Mouse (Mus musculus): ENCODE measurements at regions not wholly inside any gene's neighbourhood (a gene's known extent, or its start where the extent isn't known, plus 50 kb on each side); places are given as distances from the start of the nearest gene placed in this dataset.

- peak; percentile 10 to 14 for DNase-seq
Measured at GRCm38 (mm10) chr1:185151130-185151799, 52.7 kb upstream of the Rab3gap2 start.

- no peak for DNase-seq
Measured at GRCm38 (mm10) chr1:185150431-185151129, 53.3 kb upstream of the Rab3gap2 start.

- DNase-seq: no peak
Measured at GRCm38 (mm10) chr1:185144791-185145190, 59.1 kb upstream of the Rab3gap2 start.

GRCm38 (mm10) chr1:185144006-185144405, 59.9 kb upstream of the Rab3gap2 start:
- DNase-seq: no peak

GRCm38 (mm10) chr1:185140317-185140716, 63.6 kb upstream of the Rab3gap2 start:
- peak; percentile 3 to 10 for DNase-seq

DNA sequence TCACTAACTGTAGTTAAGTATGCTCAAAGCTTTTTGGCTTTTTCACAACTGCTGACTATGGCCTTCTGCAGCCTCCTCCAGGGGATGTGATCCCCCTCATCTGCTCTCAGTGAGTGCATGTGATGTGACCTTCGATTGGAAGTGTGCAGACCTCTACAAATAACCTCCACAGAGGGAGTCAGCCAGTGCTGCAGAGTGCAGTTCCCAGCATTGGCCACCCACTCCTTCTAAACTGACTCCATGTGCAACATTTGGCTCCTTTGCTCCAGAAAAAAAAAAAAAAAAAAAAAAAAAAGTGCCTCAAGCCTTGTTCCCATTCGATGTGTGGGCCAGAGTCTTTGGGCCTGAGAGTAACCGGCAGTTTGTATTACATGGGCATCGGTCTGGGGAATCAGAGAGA, 75.7 kb upstream of the Rab3gap2 start:
- no peak for DNase-seq

DNA sequence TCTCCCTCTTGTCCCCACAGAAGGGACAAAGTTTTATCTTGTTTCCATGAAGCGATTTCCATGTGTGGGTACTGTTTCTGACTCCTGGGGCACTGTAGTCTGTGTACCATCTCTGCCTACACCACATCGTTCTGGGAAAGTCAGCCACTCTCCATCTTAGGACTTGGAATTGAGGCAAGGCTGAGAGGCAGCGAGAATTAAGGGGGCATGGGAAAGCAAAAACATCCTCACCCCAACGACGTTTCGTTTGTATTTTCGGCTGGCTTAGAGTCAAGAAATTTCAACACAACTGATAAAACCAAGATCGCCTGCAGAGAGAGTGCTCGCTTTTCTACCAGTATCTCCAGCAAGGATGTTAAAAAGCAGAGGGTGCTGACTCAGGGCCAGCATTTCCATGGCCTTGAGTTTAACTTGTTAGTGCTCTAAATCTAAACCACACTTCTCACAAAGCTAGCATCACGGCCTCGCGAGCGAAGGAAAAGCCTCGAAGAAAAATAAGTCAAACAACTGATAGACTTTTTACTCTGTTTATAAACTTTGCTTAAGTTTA, 78.1 kb upstream of the Rab3gap2 start:
- no peak for DNase-seq

DNA sequence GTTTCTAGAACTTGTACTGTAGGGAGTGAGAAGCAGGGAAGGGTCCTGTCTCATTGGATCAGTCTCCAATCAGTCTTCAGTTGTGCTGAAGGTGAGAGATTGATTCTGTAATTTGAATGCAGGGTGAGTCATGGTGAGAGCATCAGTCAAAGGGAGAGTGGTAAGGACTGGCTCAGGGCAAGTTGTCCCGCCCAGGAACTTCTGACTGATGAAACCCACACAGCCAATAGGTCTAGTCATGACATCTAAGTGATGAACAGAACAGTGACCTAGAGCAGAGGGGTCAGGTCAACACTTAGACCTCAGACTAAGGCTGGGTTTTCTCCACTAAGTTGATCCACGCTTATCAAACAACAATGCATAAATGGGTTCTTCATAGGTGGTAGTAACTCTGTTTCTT, 82.4 kb upstream of the Rab3gap2 start:
- no peak for DNase-seq

DNA sequence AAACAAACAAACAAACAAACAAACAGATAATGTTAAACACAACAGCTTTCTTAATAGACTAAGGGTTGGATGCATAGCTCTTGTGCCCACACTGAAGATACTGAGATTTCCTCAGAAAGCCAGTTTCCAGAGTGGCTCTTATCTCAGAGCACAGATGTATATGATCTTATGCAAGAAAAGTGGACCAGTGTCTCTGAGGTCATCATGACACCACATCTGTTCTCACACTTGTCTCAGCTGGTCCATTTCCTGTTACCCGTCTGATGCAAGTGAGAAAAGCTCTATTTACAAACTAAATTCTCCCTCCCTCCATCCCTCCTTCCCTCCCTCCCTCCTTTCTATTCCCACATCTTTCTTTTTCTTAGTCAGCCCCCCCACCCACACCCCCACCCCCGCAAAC, 83.5 kb upstream of the Rab3gap2 start:
- DNase-seq: no peak

DNA sequence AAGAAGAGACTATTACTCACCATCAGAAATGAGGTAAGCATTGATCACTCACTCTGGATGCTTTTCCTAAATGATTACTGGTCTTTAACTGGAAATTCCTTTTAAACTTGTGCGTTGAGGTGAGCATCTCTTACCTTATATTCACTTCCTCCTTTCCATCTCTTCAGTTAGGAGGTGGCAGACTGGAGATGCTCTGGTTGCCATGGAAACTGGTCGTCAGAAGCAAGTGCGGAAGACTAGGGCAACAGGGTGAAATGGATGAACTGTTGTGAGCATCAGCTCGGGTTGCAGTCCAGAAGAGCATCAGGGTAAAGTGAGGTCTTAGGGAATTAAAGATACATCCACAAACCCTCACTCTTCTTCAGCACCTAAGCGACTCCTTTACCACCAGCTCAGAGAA, 86.2 kb upstream of the Rab3gap2 start:
- no peak for DNase-seq

GRCm38 (mm10) chr1:185113687-185114086, 90.2 kb upstream of the Rab3gap2 start:
- peak in 1 of 2 experiments; percentile 12 for DNase-seq

DNA sequence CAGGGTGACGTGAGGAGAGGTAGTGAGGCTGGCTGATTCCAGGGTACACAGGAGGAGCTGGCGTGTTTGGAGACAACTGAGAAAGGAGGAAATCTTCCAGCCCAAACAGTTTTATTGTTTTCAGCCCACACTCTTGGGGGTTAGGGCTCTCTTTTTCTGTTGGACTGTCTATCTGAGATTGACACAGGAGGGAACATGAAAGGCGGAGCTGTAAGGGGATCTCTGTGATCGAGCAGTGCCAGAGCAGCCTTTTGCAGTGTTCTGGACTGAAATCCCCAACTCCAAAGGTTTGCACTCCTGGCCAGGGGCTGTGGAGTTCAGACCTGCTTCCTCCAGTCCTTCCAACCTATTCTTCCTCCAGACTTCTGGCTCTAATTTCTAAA, 91.9 kb upstream of the Rab3gap2 start:
- no peak for DNase-seq

GRCm38 (mm10) chr1:185111347-185112016, 92.4 kb upstream of the Rab3gap2 start:
- no peak for DNase-seq

- no peak for DNase-seq
Measured at GRCm38 (mm10) chr1:185104945-185105884, 98.7 kb upstream of the Rab3gap2 start.

- no peak for DNase-seq
Measured at GRCm38 (mm10) chr1:185103803-185104202, 100.1 kb upstream of the Rab3gap2 start.

- DNase-seq: no peak
Measured at GRCm38 (mm10) chr1:185098975-185099958, 99.9 kb upstream of the Mark1 start.

DNA sequence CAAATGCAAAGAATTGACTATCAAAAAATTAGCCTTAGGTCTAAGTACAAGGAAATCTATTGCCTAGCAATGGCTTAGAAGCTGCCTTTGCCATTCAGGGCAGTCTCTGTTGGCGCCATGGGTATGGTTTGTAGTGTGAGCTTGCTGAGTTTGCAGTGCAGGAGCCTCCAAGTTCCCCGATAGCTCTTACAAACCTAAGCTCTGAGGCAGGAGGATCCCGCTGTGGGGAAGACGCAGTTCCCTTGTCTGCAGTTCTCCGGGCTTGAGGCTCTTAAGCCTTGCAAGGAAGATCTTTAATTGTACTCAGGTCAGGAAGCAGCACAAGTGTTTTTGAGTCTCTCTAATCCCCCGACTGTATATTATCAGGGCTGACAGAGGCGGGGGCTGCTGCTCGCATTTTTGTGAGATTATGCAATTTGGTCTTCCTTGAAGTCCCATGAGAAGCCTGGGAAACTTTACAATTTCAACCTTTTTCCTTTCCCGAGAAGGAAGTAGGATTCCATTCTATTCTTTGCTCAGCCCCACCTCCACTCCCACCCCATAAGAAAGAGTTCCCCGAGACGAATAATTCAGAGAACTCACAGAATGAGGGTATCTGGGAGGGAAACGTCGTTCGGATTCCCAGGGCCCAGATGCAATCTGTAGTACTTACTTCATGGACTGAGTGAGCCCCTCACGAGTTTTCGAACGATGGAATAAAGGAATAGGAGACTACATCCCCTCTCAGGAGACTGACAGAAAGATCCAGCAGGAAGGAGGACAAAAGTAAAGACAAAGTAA, 99.0 kb upstream of the Mark1 start:
- peak in 1 of 2 experiments; percentile 10 for DNase-seq

GRCm38 (mm10) chr1:185096741-185097140, 97.4 kb upstream of the Mark1 start:
- DNase-seq: no peak

DNA sequence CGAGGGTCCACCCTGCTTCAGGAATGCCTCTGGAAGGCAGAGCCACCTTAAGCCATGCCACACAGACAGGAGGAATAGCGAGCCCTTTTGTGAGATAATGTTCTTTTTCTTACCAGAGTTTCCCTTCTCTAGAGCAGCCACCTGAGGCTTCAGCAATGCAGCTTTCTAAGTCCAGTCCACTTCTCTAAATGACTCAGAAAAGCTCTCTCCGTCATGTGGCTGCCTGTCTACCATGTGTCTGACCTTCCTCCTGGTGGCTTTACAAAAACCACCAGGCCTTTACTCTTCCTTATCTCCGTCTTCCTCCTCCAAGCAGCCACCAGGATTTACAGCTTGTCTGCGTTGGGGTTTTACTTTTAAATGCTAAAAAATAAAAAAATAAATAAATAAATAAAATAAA, 93.4 kb upstream of the Mark1 start:
- DNase-seq: no peak

GRCm38 (mm10) chr1:185091816-185092558, 92.6 kb upstream of the Mark1 start:
- peak; percentile 37 to 46 for DNase-seq
